Mouse (Mus musculus) kidney, postnatal 4 days (tissue): ENCODE results near the gene Tubgcp2.

Experiments used
- DNase-seq, 2 experiments: peaks; one replicate each; pipeline ENCODE4 v3.0.0; 2021; ENCODE audit warnings: mixed read lengths in 2 of 2

Tubgcp2 gene

DNA sequence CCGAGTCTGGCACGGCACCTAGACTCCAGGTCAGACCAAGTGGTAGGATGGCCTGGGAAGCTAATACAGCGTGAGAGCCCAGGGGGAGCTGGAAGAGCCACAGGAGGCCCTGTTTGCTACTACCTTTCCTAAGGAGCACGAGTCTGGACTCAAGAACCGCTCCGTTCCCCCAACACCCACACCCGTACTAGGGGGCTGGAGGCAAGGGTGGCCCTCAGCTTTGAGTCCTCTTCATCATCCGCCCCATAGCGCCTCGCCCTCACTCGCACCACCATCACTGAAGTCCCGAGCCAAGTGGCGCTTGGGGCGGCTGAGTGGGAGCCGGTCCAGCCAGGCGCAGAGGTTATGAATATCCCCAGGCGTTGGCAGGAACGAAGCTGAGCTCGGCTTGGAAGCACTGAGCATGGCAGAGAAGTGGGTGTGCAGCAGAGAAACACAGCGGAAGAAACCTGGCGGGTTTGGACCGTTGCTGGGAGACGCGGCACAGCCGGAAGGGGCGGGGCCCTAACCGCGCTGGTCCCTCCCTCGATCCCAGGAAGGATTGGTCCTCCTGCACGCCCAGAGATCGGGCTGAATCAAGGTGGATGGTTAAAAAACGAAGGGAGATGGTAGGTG lies 58.1 kb downstream of the Tubgcp2 start, which contains the start of gene 6430531B16Rik:
TSS of gene 6430531B16Rik (minus strand) at position 478 of the 615 bp plus-strand sequence.
- peak; percentile 86 to 90 for DNase-seq

DNA sequence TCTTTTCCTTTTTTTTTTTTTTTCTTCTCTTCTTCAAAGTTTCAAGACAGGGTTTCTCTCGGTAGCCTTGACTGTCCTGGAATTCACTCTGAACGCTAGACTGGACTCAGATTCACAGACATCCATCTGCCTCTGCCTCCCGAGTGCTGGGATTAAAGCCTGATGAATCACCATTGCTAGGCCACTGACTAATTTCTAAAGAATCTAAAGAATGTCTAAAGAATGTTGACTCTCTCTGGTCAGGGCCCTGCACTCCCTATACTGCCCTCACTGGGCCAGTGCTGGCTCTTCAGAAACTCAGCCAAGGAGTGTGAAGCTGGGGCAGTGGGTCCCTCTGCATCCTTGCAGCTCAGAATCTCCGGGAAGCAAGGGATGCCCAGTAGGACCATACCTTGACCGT lies 61.0 kb downstream of the Tubgcp2 start:
- no peak for DNase-seq

DNA sequence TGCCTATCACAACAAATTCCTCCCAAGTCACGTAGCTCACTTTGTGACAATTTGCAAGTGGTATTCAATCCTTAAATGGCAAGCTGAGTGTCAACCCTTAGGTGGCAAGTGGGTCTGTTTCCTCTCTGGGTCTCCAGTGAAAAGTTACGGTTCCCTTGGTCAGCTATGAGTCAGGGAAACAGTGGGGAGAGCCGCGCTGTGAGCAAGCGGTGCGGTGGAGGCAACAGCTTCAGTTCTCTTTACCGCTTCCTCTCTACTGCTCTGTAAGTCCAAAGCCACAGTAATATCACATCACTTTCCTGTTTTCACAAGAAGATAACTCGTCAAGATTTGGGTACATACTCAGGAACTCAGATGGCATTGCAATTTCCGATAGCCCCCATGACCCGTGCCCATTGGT lies 62.2 kb downstream of the Tubgcp2 start:
- no peak for DNase-seq

DNA sequence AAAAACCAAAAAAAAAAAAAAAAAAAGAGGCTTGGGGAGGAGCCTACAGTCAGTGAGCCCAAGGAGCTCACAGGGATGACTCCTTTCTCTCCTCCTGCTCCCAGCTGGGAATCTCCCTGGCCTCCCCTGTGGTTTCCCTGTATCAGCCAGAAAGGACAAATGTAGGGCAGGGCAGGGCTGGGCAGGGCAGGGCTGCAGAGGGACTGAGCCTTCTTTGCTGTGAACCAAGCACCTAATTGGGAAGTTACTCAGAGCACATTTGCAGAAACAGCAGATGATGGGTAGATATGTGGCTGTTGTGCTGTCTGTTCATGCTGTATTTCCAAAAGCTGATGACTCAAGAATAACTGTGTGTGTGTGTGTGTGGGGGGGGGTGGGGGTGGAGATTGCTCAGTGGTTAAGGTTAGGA lies 63.5 kb downstream of the Tubgcp2 start:
- DNase-seq = no peak

DNA sequence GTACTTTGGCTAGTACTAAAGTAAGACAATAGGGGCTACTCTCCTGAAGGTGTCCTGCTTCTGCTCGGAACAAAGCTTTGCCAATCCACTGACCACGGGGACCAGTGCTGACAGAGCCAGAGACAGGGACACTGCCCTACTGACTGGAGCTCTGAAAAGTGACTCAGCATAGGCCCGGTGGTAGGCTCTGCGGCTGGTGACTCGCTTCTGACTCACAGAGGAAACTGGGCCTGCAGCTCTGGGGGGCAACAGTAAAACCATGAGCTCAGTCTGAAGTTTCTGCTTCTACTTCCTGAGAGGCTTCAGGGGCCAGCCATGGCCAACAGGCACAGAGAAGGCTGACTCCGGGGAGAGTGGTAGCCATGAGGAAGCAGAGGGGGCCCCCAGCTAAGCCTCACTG lies 65.0 kb downstream of the Tubgcp2 start:
- no peak for DNase-seq

DNA sequence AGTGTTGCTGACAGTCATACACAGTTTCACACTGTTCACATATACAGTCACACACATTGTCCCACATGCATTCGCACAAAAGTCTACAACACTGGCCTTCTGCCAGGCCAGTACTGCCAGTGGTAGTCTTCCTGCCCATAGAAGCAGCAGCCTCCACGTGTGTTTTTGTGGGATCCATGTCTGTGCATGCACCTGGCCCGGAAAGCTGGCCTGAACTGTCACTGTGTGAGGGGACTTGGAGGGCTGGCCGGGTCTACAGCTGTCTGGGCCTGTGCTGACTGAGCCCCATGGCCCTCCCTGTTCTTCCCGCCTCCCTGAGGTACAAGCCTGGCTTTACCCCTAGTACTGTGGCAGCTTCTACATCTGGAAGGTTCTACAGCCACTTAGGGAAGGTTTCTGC lies 65.5 kb downstream of the Tubgcp2 start:
- no peak for DNase-seq

DNA sequence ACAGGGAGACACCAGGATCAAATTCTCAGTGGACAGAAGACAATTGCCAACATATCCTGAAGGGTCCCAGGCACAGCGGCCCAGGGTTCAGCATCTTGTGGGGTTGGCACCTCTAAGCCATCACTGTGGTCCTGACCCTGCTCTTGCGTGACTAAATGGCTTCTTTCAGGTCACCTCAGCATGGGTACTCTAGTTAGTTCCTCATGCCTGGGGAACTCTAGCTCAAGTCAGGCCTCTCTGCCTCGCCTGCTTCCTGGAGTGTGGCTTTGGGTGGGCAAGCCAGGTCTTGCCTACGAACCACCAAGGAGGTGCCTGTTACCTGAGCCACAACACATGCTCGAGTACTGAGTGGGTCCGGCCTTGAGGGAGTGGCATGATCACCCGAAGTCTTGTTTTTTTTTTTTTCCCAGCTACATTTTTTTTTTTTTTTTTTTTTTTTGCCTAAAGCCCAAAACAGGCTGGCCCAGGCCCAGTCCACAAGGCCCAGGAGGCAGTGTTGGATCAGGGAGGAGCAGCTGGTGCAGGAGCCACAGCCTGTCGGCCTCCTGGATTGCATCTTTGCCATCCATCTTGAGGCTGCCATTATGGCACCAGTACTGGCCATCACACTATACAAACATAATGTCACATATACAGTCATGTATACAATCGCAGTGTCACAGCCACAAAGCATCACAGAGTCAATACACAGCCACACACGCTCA lies 66.1 kb downstream of the Tubgcp2 start:
- DNase-seq = no peak

DNA sequence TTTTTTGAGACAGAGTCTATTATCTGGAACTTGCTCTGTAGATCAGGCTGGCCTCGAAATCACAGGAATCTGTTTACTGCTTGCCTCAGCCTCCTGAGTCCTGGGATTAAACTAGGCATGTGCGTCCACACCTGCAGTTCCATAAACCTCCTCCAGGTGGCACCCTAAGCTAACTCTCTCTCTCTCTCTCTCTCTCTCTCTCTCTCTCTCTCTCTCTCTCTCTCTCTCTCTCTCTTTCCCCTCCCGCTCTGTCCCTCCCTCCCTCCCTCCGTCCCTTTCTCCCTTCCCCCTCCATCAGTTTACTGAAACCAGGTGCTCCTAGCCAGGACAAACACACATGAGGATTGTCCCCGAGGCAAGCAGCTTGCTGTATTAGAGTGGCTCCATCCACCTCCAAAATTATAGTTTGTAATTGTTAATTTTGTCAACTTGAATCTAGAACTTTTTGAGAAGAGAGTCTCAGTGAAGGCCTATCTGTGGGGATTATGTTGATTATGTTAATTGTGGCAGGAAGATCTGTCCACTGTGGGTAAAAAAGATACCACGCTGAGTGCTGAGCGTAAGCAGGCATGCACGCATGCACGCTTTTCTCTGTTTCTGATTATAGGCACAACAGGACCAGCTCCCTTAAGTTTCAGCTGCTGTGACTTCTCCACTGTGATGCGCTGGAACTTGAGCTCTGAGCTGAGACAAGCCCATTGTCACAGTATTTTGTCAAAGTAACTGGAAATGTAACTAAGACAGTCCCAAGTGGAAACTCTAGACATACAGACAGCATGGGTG lies 66.9 kb downstream of the Tubgcp2 start:
- DNase-seq = peak; percentile 92 to 94

DNA sequence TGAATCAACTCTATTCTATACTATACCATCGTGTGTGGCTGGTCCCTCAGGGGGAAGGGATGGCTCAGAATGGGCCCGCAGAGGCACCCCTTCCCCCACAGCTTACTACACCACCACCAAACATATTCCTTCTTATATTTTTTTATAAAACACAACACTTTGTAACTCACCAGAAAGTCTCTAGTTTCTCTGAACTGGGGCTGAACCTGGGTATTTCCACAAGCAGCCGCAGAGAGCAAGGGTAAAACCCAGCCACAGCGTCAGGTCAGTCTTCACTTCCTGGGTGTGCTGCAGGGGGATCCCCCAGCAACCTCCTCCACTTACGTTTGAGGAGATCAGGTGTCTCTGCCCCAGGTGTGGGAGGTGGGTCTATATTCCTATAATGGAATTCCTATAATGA lies 68.0 kb downstream of the Tubgcp2 start:
- no peak for DNase-seq

DNA sequence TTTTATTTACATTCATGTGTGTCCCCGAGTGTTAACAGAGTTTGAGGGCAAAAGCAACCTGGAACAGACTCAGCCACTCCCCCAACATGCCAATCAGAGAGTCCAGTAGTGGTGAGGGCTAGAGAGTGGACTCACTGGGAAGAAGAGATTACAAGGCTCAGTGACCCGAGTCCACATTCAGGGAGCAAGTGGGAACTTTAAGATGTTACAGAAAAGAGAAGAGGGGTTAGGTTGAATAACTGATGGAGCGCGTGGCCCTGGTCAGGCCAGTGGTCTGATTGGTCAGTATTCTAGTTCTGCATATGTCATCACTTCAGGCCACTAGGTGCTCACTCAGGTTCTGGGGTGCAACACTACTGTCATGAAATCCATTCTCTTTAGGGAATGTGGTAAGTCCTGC lies 69.3 kb downstream of the Tubgcp2 start:
- no peak for DNase-seq

DNA sequence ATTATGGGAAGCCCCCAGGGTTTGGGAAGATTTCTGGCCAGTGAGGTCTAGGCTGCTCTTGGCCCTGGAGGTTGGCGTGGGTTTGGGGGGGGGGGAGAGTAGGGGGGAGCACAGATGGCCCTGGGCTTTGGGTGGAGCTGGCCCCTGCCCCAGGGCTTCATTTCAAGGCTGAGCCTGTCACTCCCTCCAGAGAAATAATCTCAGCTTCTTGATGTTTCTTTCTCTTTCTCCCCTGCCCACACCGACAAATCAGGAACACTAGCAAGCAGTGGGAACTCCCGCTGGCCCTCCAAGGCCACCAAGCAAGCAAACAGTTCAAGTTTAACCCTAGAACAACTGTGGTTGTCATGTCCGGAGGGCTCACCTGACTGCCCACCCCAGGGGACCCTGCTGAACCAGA lies 72.7 kb downstream of the Tubgcp2 start:
- no peak for DNase-seq

DNA sequence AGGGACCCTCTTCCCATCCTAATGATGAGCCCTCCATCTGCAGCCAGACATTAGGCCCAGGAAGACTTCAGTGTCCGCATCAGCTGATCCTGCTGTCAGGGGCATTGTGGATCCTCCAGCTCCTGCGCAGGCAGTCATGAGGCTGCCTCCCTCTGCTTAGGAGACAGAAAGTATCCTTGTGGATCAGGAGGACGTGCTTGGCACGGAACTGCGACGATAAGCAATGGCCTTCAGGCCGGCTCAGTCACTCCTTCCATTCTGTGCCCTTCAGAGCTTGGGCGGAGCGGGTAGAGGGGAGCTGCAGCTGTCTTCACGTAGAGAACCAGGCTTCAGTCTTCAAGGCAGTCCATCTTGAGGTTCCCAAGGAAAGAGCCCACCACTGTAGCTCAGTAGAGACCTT lies 75.3 kb downstream of the Tubgcp2 start:
- no peak for DNase-seq

DNA sequence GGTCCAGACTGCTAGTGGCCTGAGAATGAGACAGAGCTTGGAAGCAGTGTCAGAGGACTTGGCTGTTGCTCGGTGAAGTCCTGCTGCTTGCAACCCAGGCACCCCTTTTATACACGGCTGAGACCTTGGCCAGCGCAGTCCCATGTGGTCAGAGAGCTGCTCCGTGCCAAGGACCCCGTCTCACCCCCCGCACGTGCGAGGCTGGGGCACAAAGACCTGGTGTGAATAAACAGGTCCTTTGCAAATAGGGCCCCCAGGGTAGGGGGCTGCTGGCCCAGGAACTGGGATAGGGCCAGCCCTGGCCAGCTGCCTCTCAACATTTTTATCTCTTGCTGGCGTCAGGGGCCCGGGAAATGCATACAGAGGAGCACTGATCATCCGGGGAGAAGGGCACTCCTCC lies 78.5 kb downstream of the Tubgcp2 start:
- no peak for DNase-seq

DNA sequence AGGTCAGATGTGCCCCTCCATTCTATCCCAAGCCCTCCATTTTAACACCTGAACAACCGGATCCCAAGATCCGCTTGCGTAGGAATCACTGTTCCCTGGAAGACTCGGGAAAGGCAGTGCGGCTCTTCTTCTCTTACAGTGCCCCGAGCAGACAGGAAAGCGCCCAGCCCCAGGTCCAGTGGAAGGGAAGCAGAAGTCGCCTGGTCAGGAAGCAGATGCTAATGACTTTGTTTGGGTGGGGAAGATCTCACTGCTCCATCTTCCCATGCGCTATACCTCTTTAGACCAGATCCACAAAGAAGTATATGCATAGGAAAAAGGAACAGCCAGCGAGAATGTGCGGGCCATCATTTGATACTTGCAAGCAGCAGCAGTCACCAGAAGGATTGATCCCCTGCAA lies 79.0 kb downstream of the Tubgcp2 start:
- peak; percentile 29 to 46 for DNase-seq

DNA sequence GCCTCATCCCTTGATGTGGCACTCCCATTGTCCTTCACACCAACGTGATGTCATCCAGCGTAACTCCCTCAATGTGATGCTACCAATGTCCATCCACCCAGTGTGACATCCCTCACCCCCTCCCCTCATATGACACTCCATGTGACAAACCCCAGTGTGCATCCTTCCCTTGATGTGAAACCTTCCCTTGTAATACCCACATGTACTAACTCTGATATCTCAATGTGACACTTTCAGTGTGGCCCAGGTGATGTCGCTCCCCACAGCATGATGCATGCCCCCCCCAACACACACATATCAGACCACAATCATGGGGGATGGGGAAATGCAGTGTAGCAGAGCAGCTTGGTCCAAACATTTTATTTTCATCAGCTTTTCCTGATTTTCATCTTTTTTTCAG lies 79.8 kb downstream of the Tubgcp2 start:
- no peak for DNase-seq

DNA sequence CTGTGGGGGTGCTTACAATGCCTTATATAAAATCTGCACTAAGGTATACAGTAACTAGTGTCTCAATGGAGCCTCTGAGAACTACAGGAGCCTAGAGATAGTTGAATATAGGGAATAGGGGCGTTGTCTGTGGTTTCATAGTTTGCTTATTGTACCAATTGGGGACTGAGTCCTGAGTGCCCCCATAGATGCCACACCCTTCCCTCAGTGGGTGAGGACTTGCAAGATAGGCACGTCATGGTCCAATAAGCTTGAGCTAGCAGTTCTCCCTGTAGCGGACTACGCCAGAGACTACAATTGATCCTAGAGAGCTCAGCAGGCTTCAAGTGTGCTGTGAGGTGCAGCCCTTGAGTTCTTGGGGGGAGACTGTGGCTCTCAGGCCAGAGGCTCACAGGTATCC lies 81.0 kb downstream of the Tubgcp2 start:
- DNase-seq = no peak

DNA sequence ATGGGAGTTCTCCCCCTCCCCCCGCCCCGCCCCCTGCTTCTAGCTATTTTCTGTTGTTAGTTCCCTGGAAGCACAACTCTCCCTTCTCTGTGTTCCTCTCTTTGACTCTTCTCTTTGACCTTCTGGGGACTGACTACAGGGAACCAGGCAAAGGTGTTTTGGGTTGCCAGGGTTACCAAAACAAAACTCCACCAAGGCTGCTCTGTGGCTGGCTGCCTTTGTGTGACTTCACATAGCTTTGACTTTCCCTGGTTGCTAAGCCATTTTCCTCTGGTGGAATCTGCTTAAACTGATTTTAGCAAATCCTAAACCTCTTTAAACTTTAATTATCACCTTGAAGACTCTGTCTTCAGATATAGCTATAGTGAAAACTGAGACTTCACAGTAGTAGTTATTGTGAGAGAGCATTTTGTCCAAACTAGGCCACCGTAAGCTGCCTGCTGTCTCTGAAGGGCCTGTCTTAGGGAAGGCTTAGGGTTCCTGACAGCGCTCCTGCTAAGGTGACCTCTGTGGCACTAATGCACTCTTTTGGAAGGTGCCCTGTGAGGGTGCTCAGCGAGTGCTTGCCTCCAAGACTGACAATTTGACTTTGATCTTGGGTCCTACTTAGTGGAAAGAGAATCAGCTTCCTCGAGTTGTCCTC lies 84.4 kb downstream of the Tubgcp2 start:
- no peak for DNase-seq

DNA sequence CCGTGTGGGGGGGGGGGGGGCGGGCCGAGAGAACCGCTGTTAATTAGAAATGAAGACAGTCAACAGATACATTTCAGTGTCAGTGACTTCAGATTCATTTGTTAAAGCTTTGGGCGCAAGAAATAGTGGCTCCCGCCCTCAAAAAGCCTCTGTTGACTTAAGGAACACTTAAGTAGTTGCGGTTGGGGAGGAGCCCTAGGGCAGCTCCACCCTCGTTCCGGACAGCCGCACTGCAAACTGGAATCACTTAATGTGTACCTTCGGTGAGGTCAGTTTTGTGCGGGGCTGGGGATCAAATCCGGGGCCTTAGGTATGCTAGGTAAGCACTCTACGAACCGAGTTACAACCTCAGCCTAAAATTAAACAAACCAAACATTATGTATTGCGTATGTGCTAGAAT lies 85.4 kb downstream of the Tubgcp2 start:
- peak; percentile 44 to 62 for DNase-seq

DNA sequence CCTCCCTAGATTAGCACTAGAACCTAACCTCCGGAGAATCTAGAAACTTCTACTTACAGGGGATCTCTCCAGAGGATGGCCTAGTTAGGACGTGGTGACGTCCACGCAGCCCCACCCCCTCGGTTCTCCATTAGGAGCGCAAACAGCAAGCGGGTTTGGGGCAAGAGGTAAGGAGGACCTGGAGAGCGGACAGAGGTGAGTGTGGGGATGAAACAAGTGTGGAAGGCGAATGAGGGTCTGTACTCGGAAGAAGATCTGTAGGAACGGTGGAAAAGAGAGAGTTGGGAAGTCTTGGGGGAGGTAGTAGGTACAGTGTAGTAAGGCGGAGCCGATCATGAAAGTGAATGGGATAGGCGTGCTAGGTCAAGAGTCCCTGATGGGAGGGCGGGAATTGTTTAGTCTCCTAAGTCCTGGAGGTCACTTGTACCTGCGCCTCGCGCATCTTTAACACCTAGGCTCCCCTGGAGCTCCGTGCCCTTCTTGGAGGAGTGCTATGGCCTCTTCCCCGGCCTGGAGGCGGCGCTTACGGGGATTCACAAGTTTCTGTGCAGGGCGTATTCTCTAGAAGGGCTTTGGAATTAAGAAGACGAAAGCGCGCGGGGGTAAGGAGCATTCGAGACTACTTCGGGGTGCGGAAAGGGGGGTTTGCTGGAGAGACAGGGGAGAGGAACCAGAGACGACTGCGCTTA lies 86.0 kb downstream of the Tubgcp2 start:
- DNase-seq = peak; percentile 65 to 75

DNA sequence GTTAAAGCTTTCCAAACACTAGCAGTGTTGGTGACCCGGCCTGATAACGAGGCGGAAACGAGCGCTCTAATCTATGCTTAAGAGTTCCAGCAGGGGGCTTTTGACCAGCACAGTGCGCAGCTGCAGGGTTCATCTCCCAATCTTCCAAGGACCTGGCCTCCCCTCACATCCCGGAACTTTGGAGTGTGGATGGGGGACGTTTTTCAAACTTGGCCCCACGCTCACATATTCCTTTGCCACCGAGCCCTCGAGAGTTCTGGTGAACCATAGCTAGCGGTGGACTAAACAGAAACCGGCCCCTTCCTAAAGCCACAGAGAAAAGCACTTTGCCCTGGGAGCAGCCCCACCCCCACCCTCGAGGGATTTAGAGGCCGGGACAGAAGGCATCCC lies 86.6 kb downstream of the Tubgcp2 start:
- DNase-seq = peak; percentile 69 to 79

DNA sequence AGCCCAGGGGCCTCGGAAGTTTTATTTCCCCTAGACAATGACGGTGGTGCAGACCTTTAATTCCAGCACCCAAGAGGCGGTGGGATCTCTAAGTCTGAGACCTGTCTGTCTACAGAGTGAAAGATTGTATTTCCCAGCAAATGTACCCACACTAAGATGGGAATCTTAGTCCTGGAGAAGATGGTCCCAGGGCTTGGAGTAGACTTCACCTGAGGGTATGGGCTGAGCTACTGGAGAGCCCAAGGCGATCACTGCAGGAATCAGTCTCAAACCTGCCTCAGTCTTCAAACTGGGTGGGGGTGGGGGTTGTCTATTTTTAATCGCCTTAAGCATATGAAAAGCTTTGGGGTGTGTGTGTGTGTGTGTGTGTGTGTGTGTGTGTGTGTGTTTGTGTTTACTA lies 90.4 kb downstream of the Tubgcp2 start:
- no peak for DNase-seq
